Mouse (Mus musculus) olfactory bulb, adult 2 months (tissue): ENCODE data around the gene Sept10.

Experiments used
- CTCF ChIP-seq: fragments of 200-500 bp; IDR thresholded peaks from 2 replicates; pipeline ENCODE4 v1.5.1; 2012; ENCODE audit warnings: low read depth, mild to moderate bottlenecking, low read length, moderate library complexity; ENCODE audit not compliant: insufficient read depth
- POLR2A ChIP-seq: fragments of 200-500 bp; IDR thresholded peaks from 2 replicates; pipeline ENCODE4 v1.6.1; 2012; ENCODE audit warnings: mild to moderate bottlenecking, low read depth, low read length, moderate library complexity; ENCODE audit not compliant: insufficient read depth

DNA sequence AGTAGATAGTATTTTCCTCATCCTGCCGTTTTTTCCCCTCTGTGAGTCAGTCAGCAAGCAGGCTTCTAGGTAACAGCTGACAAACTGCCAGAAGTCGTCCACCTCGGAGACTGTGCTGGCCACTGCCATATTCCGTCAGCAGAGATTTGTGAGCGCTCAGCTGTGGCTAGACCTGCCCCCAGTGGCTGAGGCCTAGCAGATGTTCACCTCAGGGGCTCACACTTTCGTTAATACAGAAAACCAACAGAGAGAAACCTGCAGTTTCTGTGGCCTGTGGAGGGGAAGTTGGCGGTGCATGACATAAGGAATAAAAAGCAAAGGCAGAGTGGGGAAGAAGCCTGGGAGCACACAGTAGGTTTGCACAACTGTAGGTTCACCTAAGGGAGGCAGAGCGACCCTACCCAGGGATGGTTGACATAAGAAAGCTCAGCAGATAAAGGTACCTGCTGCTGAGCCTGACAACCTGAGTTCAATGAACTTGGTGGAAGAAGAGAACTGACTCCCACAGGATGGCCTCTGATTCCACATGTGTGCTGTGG lies 32.0 kb upstream of the Sept10 start:
- no peak for TF ChIP-seq POLR2A
- TF ChIP-seq CTCF: no peak
